Mouse (Mus musculus) bone marrow, adult 2 months (tissue): Measurements from ENCODE around the gene Cgref1. TPM values are rescaled to one million over a fixed set of nuclear protein-coding genes. Genes with fewer than 3 reads are reported as not detected.
A peak's percentile ranks its signal among the peaks of the same experiment; 100 is the strongest.

Experiments used
- H3K27ac ChIP-seq: fragments of 200-500 bp; 2 replicates; pipeline ENCODE4 v1.5.1; 2012; ENCODE audit warnings: low read depth, mild to moderate bottlenecking, control low read depth, inconsistent platforms, low read length; ENCODE audit not compliant: control insufficient read depth, poor library complexity, insufficient read depth
- H3K4me1 ChIP-seq: fragments of 200-500 bp; 2 replicates; pipeline ENCODE4 v1.6.1; 2011; ENCODE audit warnings: low read length; ENCODE audit not compliant: control insufficient read depth, insufficient read depth
- H3K4me3 ChIP-seq: fragments of 200-500 bp; replicated peaks from 2 replicates; pipeline ENCODE3; 2011; ENCODE audit warnings: mild to moderate bottlenecking, low read depth, low read length, control low read depth; ENCODE audit not compliant: control insufficient read depth
- CTCF ChIP-seq: fragments of 200-500 bp; IDR thresholded peaks from 2 replicates; pipeline ENCODE4 v1.5.1; 2011; ENCODE audit warnings: low read length, control low read depth; ENCODE audit not compliant: control insufficient read depth, insufficient read depth
- POLR2A ChIP-seq: fragments of 200-500 bp; IDR thresholded peaks from 2 replicates; pipeline ENCODE4 v1.6.1; 2011; ENCODE audit warnings: low read depth, mild to moderate bottlenecking, control low read depth, low read length, borderline replicate concordance; ENCODE audit not compliant: control insufficient read depth
- WGBS: fragments of 180-500 bp; shearing (Covaris S2); methylation state at CpG from one replicate; pipeline ENCODE4 v1.1.7; 2018; 5-methylcytosine and 5-hydroxymethylcytosine counted together
- polyA plus RNA-seq: library from polyadenylated mRNA; stranded (reverse); fragments of >200 nt; gene quantifications from 2 replicates; pipeline ENCODE4 v1.2.4, GENCODE M21; 2011; ENCODE audit warnings: low replicate concordance; ENCODE audit not compliant: missing spikeins, insufficient read depth, insufficient read length

Gene Cgref1
- polyA plus RNA-seq, 1 experiment: 1.0 TPM

GRCm38 (mm10) chr5:30925217-30925616, 20.2 kb downstream of the Cgref1 start:
- Histone ChIP-seq H3K4me1 (no peaks in the 10 kb centered on the region; the same call in 1 of the 2 replicates), H3K27ac (no peak overlapping the region), H3K4me3 (no peak overlapping the region)
- TF ChIP-seq POLR2A (no peak), CTCF (no peak)
- 94% methylated on average over 5 of the region's 5 CpGs for WGBS

- TF ChIP-seq POLR2A: no peak
- TF ChIP-seq CTCF: no peak
- H3K4me1 ChIP-seq: no peaks in the 10 kb centered on the region; the same call in 1 of the 2 replicates
- no peak overlapping the region for H3K27ac ChIP-seq
- WGBS: 89% methylated on average over 8 of the region's 8 CpGs
- H3K4me3 ChIP-seq: no peak overlapping the region
Measured at GRCm38 (mm10) chr5:30924614-30925013, 20.8 kb downstream of the Cgref1 start.

- H3K4me1 ChIP-seq: no peaks in the 10 kb centered on the region; the same call in 1 of the 2 replicates
- TF ChIP-seq POLR2A: no peak
- TF ChIP-seq CTCF: no peak
- H3K27ac ChIP-seq: no peak overlapping the region
- 65% methylated on average over 6 of the region's 6 CpGs for WGBS
- H3K4me3 ChIP-seq: no peak overlapping the region
Measured at GRCm38 (mm10) chr5:30923119-30923518, 22.3 kb downstream of the Cgref1 start.

GRCm38 (mm10) chr5:30922581-30923041, 22.8 kb downstream of the Cgref1 start:
- H3K27ac ChIP-seq: no peak overlapping the region
- TF ChIP-seq POLR2A (no peak), CTCF (no peak)
- WGBS: 59% methylated on average over 10 of the region's 10 CpGs
- no peak overlapping the region for H3K4me3 ChIP-seq
- H3K4me1 ChIP-seq: no peaks in the 10 kb centered on the region; the same call in 1 of the 2 replicates

- Histone ChIP-seq H3K27ac (peak within 1 kb of the TSS; percentile 55), H3K4me3 (peak within 1 kb of the TSS; percentile 76), H3K4me1 (peaks cover 2% of the 10 kb centered on the region; the same call in 1 of the 2 replicates)
- TF ChIP-seq POLR2A (peak; percentile 53; the same call in 1 of the 2 replicates), CTCF (peak; percentile 85)
- WGBS: under 1% methylated on average over 40 of the region's 40 CpGs
Measured at GRCm38 (mm10) chr5:30921256-30922033, 23.9 kb downstream of the Cgref1 start, which contains the start of gene Khk. TSS of gene Khk (plus strand) at chr5:30921431.

- Histone ChIP-seq H3K4me3 (no peak overlapping the region), H3K27ac (no peak overlapping the region)
- 82% methylated on average over 19 of the region's 19 CpGs for WGBS
Measured at GRCm38 (mm10) chr5:30920621-30921020, 24.8 kb downstream of the Cgref1 start.

GRCm38 (mm10) chr5:30919831-30920614, 25.4 kb downstream of the Cgref1 start:
- H3K4me1 ChIP-seq: peaks cover 5% of the 10 kb centered on the region
- H3K4me3 ChIP-seq: no peak overlapping the region
- 75% methylated on average over 11 of the region's 11 CpGs for WGBS
- no peak overlapping the region for H3K27ac ChIP-seq
- TF ChIP-seq CTCF: no peak
- no peak for TF ChIP-seq POLR2A

More at GRCm38 (mm10) chr5:30920621-30921020, 24.8 kb downstream of the Cgref1 start:
- no peak for TF ChIP-seq POLR2A
- TF ChIP-seq CTCF: 0 out of 2 replicates have a peak, but pooled peaks have one; percentile 6
- H3K4me1 ChIP-seq: peaks cover 2% of the 10 kb centered on the region; the same call in 1 of the 2 replicates

- WGBS: 87% methylated on average over 8 of the region's 8 CpGs
Measured at GRCm38 (mm10) chr5:30918691-30919090, 26.7 kb downstream of the Cgref1 start.

More at GRCm38 (mm10) chr5:30918691-30919090, 26.7 kb downstream of the Cgref1 start:
- no peak overlapping the region for H3K27ac ChIP-seq
- H3K4me1 ChIP-seq: peaks cover 5% of the 10 kb centered on the region
- no peak overlapping the region for H3K4me3 ChIP-seq
- TF ChIP-seq CTCF (no peak), POLR2A (no peak)
